Mouse (Mus musculus) c-Kit-positive CD71-negative TER-119-negative erythroid progenitor cells, embryonic 14.5 days (primary cell): ENCODE measurements around the gene Cab39.

Experiments
- DNase-seq: peaks from one replicate; pipeline ENCODE4 v3.0.0-alpha.2; 2013; ENCODE audit warnings: low read depth

The Cab39 gene

DNA sequence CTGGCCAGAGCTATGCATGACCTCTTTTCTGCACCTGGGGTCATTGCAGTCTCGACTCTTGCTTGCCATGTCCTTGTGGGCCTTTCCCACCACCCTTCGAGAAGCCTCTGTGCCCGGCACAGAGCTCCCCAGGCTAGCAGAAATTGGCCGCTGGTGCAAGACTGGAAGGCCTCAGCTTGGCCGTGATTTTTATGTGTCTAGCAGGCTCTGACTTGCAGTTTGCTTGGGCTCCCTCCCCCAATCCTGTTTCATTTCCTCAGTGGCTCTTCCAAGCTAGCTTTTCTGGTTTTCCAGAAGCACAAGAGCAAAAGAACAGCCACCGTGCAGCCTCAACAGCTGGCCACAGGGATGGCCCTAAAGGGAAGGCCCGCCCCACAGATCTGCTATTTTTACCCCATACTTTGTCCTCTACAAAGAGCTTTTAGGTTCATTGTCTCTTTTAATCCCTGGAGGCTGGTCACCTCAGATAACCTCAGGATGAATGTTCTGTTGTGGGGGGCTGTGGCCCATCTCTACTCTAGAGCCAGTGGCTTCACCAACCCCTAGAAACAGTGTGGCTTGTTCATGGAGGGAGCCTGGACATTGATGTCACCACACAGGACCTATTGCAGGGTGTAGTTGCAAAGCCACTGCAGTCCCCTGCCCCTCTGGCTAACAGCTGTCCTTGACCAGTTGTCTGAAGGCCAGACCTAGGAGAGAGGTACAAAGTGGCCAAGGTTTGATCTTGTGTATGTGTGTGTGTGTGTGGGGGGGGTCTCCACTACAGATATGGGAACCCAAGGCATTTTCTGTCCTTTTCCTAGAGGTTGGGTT is 107.5 kb downstream of the Cab39 start:
- no peak for DNase-seq
